Mouse (Mus musculus) C2C12 (cell line): ENCODE data around the gene Tsacc. TPM values are rescaled to one million over a fixed set of nuclear protein-coding genes. Genes with fewer than 3 reads are reported as not detected.
"Not testable (repeated sequence)": the region's sequence is repeated elsewhere in the genome, so short reads cannot be mapped to it uniquely, and the experiment has no call there.

ENCODE experiments used
- H3K27me3 ChIP-seq: one replicate; pipeline ENCODE4 v1.6.1; 2011; ENCODE audit not compliant: control insufficient read depth, insufficient read depth, insufficient read length
- H3K36me3 ChIP-seq: one replicate; pipeline ENCODE4 v1.6.1; 2011; ENCODE audit not compliant: control insufficient read depth, insufficient read depth
- H3K4me3 ChIP-seq: one replicate; pipeline ENCODE4 v1.5.1; 2011; ENCODE audit warnings: mild to moderate bottlenecking, control low read depth; ENCODE audit not compliant: poor library complexity, insufficient read depth, severe bottlenecking
- H3K79me2 ChIP-seq: one replicate; pipeline ENCODE4 v1.6.1; 2011; ENCODE audit not compliant: control insufficient read depth, insufficient read depth
- H3K79me3 ChIP-seq: one replicate; pipeline ENCODE4 v1.6.1; 2011; ENCODE audit warnings: low read depth, control low read depth
- H3ac ChIP-seq: one replicate; pipeline ENCODE3; 2011; ENCODE audit warnings: low read depth; ENCODE audit not compliant: control insufficient read depth, insufficient read length
- CEBPB ChIP-seq: IDR thresholded peaks from one replicate; pipeline ENCODE4 v1.6.1; 2011; ENCODE audit warnings: low read depth, mild to moderate bottlenecking, control low read depth, moderate library complexity
- CTCF ChIP-seq: IDR thresholded peaks from one replicate; pipeline ENCODE4 v1.5.1; 2011; ENCODE audit not compliant: control insufficient read depth, insufficient read depth, insufficient read length
- FOSL1 ChIP-seq: IDR thresholded peaks from one replicate; pipeline ENCODE4 v1.8.0; 2011; ENCODE audit warnings: mild to moderate bottlenecking, low read length; ENCODE audit not compliant: poor library complexity, insufficient read depth, severe bottlenecking
- MAX ChIP-seq: IDR thresholded peaks from one replicate; pipeline ENCODE4 v1.6.1; 2011; ENCODE audit warnings: mild to moderate bottlenecking, control low read depth
- MYOD1 ChIP-seq: IDR thresholded peaks from one replicate; pipeline ENCODE4 v1.6.1; 2011; ENCODE audit warnings: low read depth; ENCODE audit not compliant: control insufficient read depth, insufficient read length
- MYOG ChIP-seq: IDR thresholded peaks from one replicate; pipeline ENCODE4 v1.6.1; 2011; ENCODE audit not compliant: control insufficient read depth, insufficient read length; ENCODE audit errors: extremely low read depth
- USF1 ChIP-seq: IDR thresholded peaks from one replicate; pipeline ENCODE4 v1.6.1; 2011; ENCODE audit warnings: low read depth, mild to moderate bottlenecking, control low read depth, moderate library complexity
- polyA plus RNA-seq: library from polyadenylated mRNA; unstranded; fragments of >200 nt; fragmentation: generic; extraction: Trizol; gene quantifications from one replicate; pipeline ENCODE4 v1.2.1, GENCODE M21; 2012; ENCODE audit warnings: missing spikeins

The Tsacc gene
- polyA plus RNA-seq, 1 experiment: 2.3 TPM

- TF ChIP-seq MAX (no peak), MYOG (no peak), USF1 (no peak), CTCF (no peak), MYOD1 (no peak)
- no peaks in the 10 kb centered on the region for H3K79me3 ChIP-seq
- H3K4me3 ChIP-seq: no peak overlapping the region
- no peaks in the 10 kb centered on the region for H3K36me3 ChIP-seq
- H3K27me3 ChIP-seq: peaks cover 12% of the 10 kb centered on the region
- no peaks in the 10 kb centered on the region for H3K79me2 ChIP-seq
- no peak overlapping the region for H3ac ChIP-seq
Observed at GRCm38 (mm10) chr3:88276121-88276520, 20.7 kb downstream of the Tsacc start.

GRCm38 (mm10) chr3:88274002-88274401, 22.8 kb downstream of the Tsacc start:
- no peaks in the 10 kb centered on the region for H3K36me3 ChIP-seq
- H3K27me3 ChIP-seq: peaks cover 9% of the 10 kb centered on the region
- H3K79me3 ChIP-seq: no peaks in the 10 kb centered on the region
- no peak overlapping the region for H3ac ChIP-seq
- TF ChIP-seq MYOG (no peak), MAX (no peak), CTCF (no peak), MYOD1 (no peak), FOSL1 (no peak), CEBPB (no peak), USF1 (no peak)
- H3K79me2 ChIP-seq: no peaks in the 10 kb centered on the region
- no peak overlapping the region for H3K4me3 ChIP-seq

- Histone ChIP-seq H3ac (no peak overlapping the region), H3K27me3 (peaks cover 10% of the 10 kb centered on the region), H3K79me2 (no peaks in the 10 kb centered on the region), H3K79me3 (no peaks in the 10 kb centered on the region), H3K4me3 (no peak overlapping the region), H3K36me3 (no peaks in the 10 kb centered on the region)
- TF ChIP-seq USF1 (no peak), MAX (no peak), FOSL1 (no peak), MYOG (no peak), CTCF (no peak), MYOD1 (no peak), CEBPB (no peak)
Observed at GRCm38 (mm10) chr3:88271859-88272258, 24.9 kb downstream of the Tsacc start.

- not testable (repeated sequence) for H3K36me3 ChIP-seq, H3K79me2 ChIP-seq, H3K79me3 ChIP-seq, H3ac ChIP-seq, H3K4me3 ChIP-seq
- H3K27me3 ChIP-seq: peaks cover 10% of the 10 kb centered on the region
Observed at GRCm38 (mm10) chr3:88271298-88271697, 25.5 kb downstream of the Tsacc start.

- Histone ChIP-seq H3K79me3 (no peaks in the 10 kb centered on the region), H3ac (no peak overlapping the region), H3K27me3 (peaks cover 10% of the 10 kb centered on the region), H3K79me2 (no peaks in the 10 kb centered on the region), H3K4me3 (no peak overlapping the region), H3K36me3 (no peaks in the 10 kb centered on the region)
- no peak for TF ChIP-seq MYOD1
- no peak for TF ChIP-seq CTCF
- TF ChIP-seq FOSL1: no peak
- no peak for TF ChIP-seq CEBPB
- TF ChIP-seq USF1: no peak
- no peak for TF ChIP-seq MAX
- TF ChIP-seq MYOG: no peak
Observed at GRCm38 (mm10) chr3:88268991-88269390, 27.8 kb downstream of the Tsacc start.

- H3K36me3 ChIP-seq, H3K4me3 ChIP-seq, H3K79me3 ChIP-seq, H3ac ChIP-seq, H3K79me2 ChIP-seq: not testable (repeated sequence)
- peaks cover 10% of the 10 kb centered on the region for H3K27me3 ChIP-seq
Observed at GRCm38 (mm10) chr3:88268014-88268413, 28.8 kb downstream of the Tsacc start.

GRCm38 (mm10) chr3:88262346-88262745, 34.5 kb downstream of the Tsacc start:
- no peaks in the 10 kb centered on the region for H3K79me2 ChIP-seq
- no peak for TF ChIP-seq USF1
- TF ChIP-seq MAX: no peak
- TF ChIP-seq FOSL1: no peak
- no peak for TF ChIP-seq MYOD1
- TF ChIP-seq CTCF: no peak
- TF ChIP-seq CEBPB: no peak
- no peak for TF ChIP-seq MYOG
- H3K4me3 ChIP-seq: no peak overlapping the region
- H3K36me3 ChIP-seq: no peaks in the 10 kb centered on the region
- H3ac ChIP-seq: no peak overlapping the region
- H3K27me3 ChIP-seq: peaks cover 24% of the 10 kb centered on the region
- no peaks in the 10 kb centered on the region for H3K79me3 ChIP-seq
